Mouse (Mus musculus) embryonic facial prominence, embryonic 12.5 days (tissue): ENCODE results near the gene Scn5a. TPM values are rescaled to one million over a fixed set of nuclear protein-coding genes. Genes with fewer than 3 reads are reported as not detected.

Source experiments
- ATAC-seq: fragments of 200-750 bp; cut with Nextera tagmentation; 2 replicates; pipeline ENCODE4 v1.8.0; 2017; ENCODE audit not compliant: insufficient number of reproducible peaks, insufficient read depth, low FRiP score, low TSS enrichment
- H3K27ac ChIP-seq: fragments of 300-500 bp; sonication (generic); 2 replicates; pipeline ENCODE4 v1.5.1; 2016; ENCODE audit warnings: mild to moderate bottlenecking
- H3K27me3 ChIP-seq: fragments of 300-500 bp; sonication (generic); 2 replicates; pipeline ENCODE4 v1.6.1; 2016; ENCODE audit warnings: mild to moderate bottlenecking, moderate library complexity
- H3K36me3 ChIP-seq: fragments of 300-500 bp; sonication (generic); 2 replicates; pipeline ENCODE4 v1.6.1; 2016; ENCODE audit warnings: mild to moderate bottlenecking
- H3K4me1 ChIP-seq: fragments of 300-500 bp; sonication (generic); 2 replicates; pipeline ENCODE4 v1.6.1; 2016
- H3K4me2 ChIP-seq: fragments of 300-500 bp; sonication (generic); replicated peaks from 2 replicates; pipeline ENCODE4 v1.6.1; 2016; ENCODE audit warnings: mild to moderate bottlenecking, moderate library complexity
- H3K4me3 ChIP-seq: fragments of 300-500 bp; sonication (generic); 2 replicates; pipeline ENCODE4 v1.5.1; 2016; ENCODE audit warnings: mild to moderate bottlenecking
- H3K9ac ChIP-seq: fragments of 300-500 bp; sonication (generic); 2 replicates; pipeline ENCODE4 v1.6.1; 2016; ENCODE audit warnings: mild to moderate bottlenecking, moderate library complexity
- H3K9me3 ChIP-seq: fragments of 300-500 bp; sonication (generic); 2 replicates; pipeline ENCODE4 v1.6.1; 2016; ENCODE audit warnings: mild to moderate bottlenecking, moderate library complexity
- WGBS: fragments of 180-500 bp; shearing (Covaris S2); methylation state at CpG from one replicate; pipeline ENCODE4 v1.1.7; 2016; 5-methylcytosine and 5-hydroxymethylcytosine counted together
- polyA plus RNA-seq: library from polyadenylated mRNA; unstranded; fragments of >200 nt; fragmentation: Nextera tagmentation; extraction: Ambion mirVana; gene quantifications from 2 replicates; pipeline ENCODE4 v1.2.1, GENCODE M21; 2016

The Scn5a gene
- polyA plus RNA-seq, 1 experiment from 2014 or later: 1.0 TPM

DNA sequence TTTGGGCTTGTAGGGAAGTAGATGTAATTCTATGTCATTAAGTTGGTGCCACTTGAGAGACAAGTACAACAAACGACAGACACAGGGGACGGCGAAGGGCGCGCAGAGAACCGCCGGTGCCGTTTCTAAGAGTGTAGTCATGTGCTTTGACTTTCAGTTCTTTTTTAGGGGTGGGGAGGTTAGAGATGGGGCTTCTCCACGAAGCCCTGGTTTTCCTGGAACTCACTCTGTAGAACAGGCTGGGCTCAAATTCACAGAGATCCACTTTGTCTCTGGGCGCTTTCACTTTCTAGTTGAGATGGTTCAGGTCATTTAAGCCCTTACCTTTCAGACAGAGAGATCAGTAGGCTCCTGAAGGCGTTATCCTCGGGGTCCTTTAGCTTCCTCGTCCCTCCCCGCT is 122.8 kb downstream of the Scn5a start:
- ATAC-seq: no peak
- Histone ChIP-seq H3K4me2 (no peak overlapping the region), H3K27me3 (no peaks in the 10 kb centered on the region), H3K4me1 (no peaks in the 10 kb centered on the region), H3K4me3 (no peak overlapping the region), H3K9me3 (no peaks in the 10 kb centered on the region), H3K9ac (no peak overlapping the region), H3K36me3 (peaks cover 58% of the 10 kb centered on the region), H3K27ac (no peak overlapping the region)
- WGBS: 84% methylated on average over 14 of the region's 14 CpGs

DNA sequence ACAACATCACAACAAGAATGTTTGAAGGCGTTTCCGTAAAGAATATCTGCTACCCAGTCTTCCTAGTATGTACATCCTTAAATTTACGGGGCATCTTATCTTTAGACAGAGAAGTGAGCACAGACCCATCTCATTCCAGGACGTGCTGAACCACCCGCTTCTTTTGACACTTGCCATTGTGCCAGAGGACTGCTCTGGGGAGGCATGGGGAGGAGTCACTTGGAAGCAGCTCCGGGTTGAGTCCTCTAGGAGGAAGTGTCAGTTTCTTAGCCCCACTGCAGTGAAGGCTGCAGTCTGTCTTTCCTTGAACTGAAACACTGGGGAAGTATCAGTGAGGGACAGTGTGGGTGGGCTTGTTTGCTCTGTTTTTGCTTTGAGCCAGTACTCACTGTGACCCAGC is 133.1 kb downstream of the Scn5a start:
- no peaks in the 10 kb centered on the region for H3K27me3 ChIP-seq
- no peaks in the 10 kb centered on the region for H3K9me3 ChIP-seq
- H3K27ac ChIP-seq: no peak overlapping the region
- ATAC-seq: no peak
- WGBS: 39% methylated on average over 6 of the region's 6 CpGs
- H3K4me3 ChIP-seq: peak overlapping the region; percentile 84
- peak overlapping the region; percentile 92 for H3K9ac ChIP-seq
- H3K4me2 ChIP-seq: peak overlapping the region; percentile 91
- peaks cover 14% of the 10 kb centered on the region for H3K4me1 ChIP-seq
- peaks cover 37% of the 10 kb centered on the region for H3K36me3 ChIP-seq

DNA sequence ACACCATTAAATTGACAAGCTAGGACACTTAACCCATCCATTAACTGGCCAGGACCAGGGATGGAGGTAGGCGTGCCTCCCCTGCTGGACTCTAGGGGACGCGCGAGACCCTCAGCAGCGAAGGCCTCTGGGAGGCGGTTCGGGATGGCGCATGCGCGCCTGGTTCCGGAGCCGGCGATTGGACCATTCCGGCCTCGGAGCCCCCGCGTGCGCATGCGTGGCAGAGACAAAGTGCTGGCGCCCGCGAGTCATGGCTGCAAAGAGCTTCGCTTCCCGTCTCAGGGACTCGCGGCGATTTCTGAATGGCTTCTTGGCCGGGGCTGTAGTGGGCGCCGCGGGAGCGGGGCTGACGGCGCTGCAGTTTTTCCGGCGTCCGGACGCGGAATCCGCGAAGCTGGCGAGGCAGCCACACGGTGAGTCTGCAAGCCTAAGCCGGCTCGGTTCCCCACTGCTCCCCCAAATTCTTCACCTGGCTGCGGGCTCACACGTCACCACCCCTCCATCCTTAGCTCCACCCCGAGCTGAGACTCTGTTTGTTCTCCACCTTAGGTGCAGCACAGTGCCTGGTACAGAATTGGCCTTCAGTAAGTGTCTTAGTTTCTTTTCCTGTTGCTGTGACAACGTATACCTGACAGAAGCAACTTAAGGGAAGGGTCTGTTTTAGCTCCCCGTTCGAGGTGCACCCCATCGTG is 133.9 kb downstream of the Scn5a start, which contains the start of gene Exog:
Exog (plus strand) TSS at position 206 of the 692 bp plus-strand sequence.
- peak within 1 kb of the TSS; percentile 84 for H3K4me3 ChIP-seq
- H3K27me3 ChIP-seq: no peaks in the 10 kb centered on the region
- peak within 1 kb of the TSS; percentile 91 for H3K4me2 ChIP-seq
- H3K9me3 ChIP-seq: no peaks in the 10 kb centered on the region
- WGBS: under 1% methylated on average over 52 of the region's 52 CpGs
- ATAC-seq: peak; percentile 88
- peaks cover 31% of the 10 kb centered on the region for H3K36me3 ChIP-seq
- peak within 1 kb of the TSS; percentile 84 for H3K27ac ChIP-seq
- peak within 1 kb of the TSS; percentile 92 for H3K9ac ChIP-seq
- peaks cover 14% of the 10 kb centered on the region for H3K4me1 ChIP-seq

DNA sequence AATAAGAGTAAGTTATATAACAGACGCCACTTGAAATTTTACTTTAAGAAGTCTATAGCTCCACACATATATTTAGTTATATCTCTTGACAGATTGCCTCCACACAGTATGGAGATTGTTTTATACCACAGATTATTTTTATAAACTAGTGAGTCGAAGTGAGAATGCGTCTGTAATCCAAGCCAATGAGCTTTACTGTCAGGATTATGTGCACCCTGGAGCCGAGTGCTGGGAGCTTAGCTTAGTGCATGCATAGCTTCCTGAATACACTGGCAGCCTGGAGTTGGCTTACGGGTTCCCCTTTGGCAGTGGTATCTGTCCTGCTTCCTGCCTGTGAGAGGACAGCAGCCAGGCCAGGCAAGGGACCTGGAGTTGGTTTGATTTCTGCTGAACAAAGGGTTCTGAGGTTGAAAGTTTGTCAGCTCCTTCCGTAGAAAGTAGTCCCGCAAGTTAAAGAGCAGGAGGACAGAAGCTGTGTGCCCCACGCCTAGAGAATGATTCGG is 140.3 kb downstream of the Scn5a start:
- H3K36me3 ChIP-seq: peaks cover 35% of the 10 kb centered on the region
- H3K27me3 ChIP-seq: no peaks in the 10 kb centered on the region
- no peak for ATAC-seq
- H3K9me3 ChIP-seq: no peaks in the 10 kb centered on the region
- H3K4me3 ChIP-seq: no peak overlapping the region
- no peak overlapping the region for H3K27ac ChIP-seq
- no peaks in the 10 kb centered on the region for H3K4me1 ChIP-seq
- no peak overlapping the region for H3K9ac ChIP-seq
- no peak overlapping the region for H3K4me2 ChIP-seq
- 89% methylated on average over 9 of the region's 9 CpGs for WGBS

DNA sequence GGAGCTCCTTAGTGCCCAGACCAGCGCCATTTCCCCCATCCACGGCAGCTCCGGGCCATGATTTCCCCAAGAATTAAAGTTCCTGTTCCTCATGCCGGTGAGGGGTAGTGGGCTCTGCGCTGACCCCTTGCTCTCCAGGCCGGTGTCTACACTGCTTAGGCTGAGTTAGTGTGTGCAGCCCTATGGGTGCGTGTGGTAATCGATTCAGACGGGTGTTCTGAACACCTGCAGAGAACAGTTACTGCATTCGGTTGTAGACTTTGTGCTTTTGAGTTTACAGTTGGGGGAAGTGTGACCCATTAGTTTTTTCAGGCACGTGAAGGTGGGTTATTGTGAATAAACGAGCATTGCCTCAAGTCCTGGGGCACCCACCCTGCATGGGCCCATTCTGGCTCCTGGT is 140.8 kb downstream of the Scn5a start:
- H3K4me3 ChIP-seq: no peak overlapping the region
- no peaks in the 10 kb centered on the region for H3K4me1 ChIP-seq
- H3K36me3 ChIP-seq: peaks cover 38% of the 10 kb centered on the region
- WGBS: 90% methylated on average over 12 of the region's 12 CpGs
- no peak for ATAC-seq
- no peaks in the 10 kb centered on the region for H3K9me3 ChIP-seq
- no peak overlapping the region for H3K4me2 ChIP-seq
- no peaks in the 10 kb centered on the region for H3K27me3 ChIP-seq
- H3K27ac ChIP-seq: no peak overlapping the region
- H3K9ac ChIP-seq: no peak overlapping the region

DNA sequence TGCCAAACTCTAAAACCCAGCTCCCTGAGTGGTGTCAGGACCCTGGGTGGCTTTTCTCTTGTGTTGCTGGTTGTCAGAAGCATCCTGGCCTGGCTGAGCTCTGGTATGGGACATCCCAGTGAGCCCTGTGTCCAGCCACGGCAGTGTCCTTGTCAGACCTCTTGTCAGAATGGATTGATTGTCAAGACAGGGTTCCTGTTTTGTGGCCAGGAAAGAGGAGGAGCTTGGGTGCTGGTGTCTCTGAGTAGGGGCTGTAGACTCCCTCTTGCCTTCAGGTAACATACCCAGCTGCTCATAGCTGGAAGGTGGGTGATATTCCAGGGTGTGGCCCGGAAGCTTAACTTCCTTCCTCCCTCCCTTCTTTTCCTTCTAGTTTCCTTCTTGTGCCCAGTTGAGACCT is 143.0 kb downstream of the Scn5a start:
- H3K27me3 ChIP-seq: no peaks in the 10 kb centered on the region
- no peaks in the 10 kb centered on the region for H3K9me3 ChIP-seq
- H3K4me1 ChIP-seq: no peaks in the 10 kb centered on the region
- no peak overlapping the region for H3K4me2 ChIP-seq
- no peak overlapping the region for H3K27ac ChIP-seq
- no peak overlapping the region for H3K9ac ChIP-seq
- ATAC-seq: no peak
- peaks cover 56% of the 10 kb centered on the region for H3K36me3 ChIP-seq
- 78% methylated on average over 2 of the region's 2 CpGs for WGBS
- H3K4me3 ChIP-seq: no peak overlapping the region

Other genes with a start within 250 kb of the Scn5a start
- 93.7 and 97.8 TPM in 2 replicates for gene Acaa1a, start 239.3 kb downstream of the Scn5a start, polyA plus RNA-seq
- 11.6 and 11.8 TPM in 2 replicates for gene Myd88, start 237.6 kb downstream of the Scn5a start, polyA plus RNA-seq
- 6.6 and 6.7 TPM in 2 replicates for gene Xylb, start 221.6 kb downstream of the Scn5a start, polyA plus RNA-seq
- gene Slc22a14, start 213.5 kb downstream of the Scn5a start, polyA plus RNA-seq: not detected in 2 replicates
- gene Acvr2b, start 176.9 kb downstream of the Scn5a start, polyA plus RNA-seq: 44.5 and 52.2 TPM in 2 replicates
- gene Exog, start 134.1 kb downstream of the Scn5a start, polyA plus RNA-seq: 45.6 and 48.3 TPM in 2 replicates
- 1.6 and 2.5 TPM in 2 replicates for gene Scn10a, start 140.3 kb upstream of the Scn5a start, polyA plus RNA-seq
- 0.04 and 0.05 TPM in 2 replicates for gene Scn11a, start 246.4 kb upstream of the Scn5a start, polyA plus RNA-seq